ENCODE assay signal across 22 mouse cellular contexts in genomic region chr11:21528676-21529394, GRCm38 (mm10). TPM values are rescaled to one million over a fixed set of nuclear protein-coding genes. Genes with fewer than 3 reads are reported as not detected.
A peak's percentile ranks its signal among the peaks of the same experiment; 100 is the strongest.
DNase-seq lines count a peak whose midpoint lies in the region; ATAC-seq and TF ChIP-seq lines count a peak whose summit lies in the region.
"Had no signal": no experiment of that assay in that cellular context is flagged by ENCODE, and none has a peak within 500 bp of the region (broad histone marks: within the 10 kb centered on the region; RNA-seq: fewer than 3 reads in every experiment).

No protein-coding gene starts in this region.

- H3K9me3 ChIP-seq in forebrain, postnatal 0 days (ENCODE audit: low read length), result no peaks in the 10 kb centered on the region
- H3K9me3 ChIP-seq in forebrain, embryonic 10.5 days, result no peaks in the 10 kb centered on the region
- H3K9me3 ChIP-seq in kidney, embryonic 16.5 days (ENCODE audit: low read length), result no peaks in the 10 kb centered on the region
- H3K9me3 ChIP-seq: embryonic facial prominence, embryonic 13.5 days; forebrain, embryonic 15.5 days; heart, embryonic 10.5 days; hindbrain, embryonic 12.5 days had no signal

- no peaks in the 10 kb centered on the region for H3K27me3 ChIP-seq in forebrain, postnatal 0 days (ENCODE audit: insufficient read depth, low read length)
- no peaks in the 10 kb centered on the region for H3K27me3 ChIP-seq in forebrain, embryonic 10.5 days (ENCODE audit: poor library complexity, severe bottlenecking)
- H3K27me3 ChIP-seq in kidney, embryonic 16.5 days (ENCODE audit: insufficient read depth, low read length), result no peaks in the 10 kb centered on the region
- H3K27me3 ChIP-seq: embryonic facial prominence, embryonic 13.5 days; forebrain, embryonic 15.5 days; hindbrain, embryonic 12.5 days had no signal

- no peaks in the 10 kb centered on the region for H3K4me1 ChIP-seq in forebrain, postnatal 0 days (ENCODE audit: insufficient read depth)
- H3K4me1 ChIP-seq in forebrain, embryonic 10.5 days, result no peaks in the 10 kb centered on the region
- H3K4me1 ChIP-seq in kidney, embryonic 16.5 days (ENCODE audit: insufficient read depth, low read length), result 0 out of 2 replicates have a peak, but pooled peaks cover 3% of the 10 kb centered on the region
- H3K4me1 ChIP-seq: embryonic facial prominence, embryonic 13.5 days; forebrain, embryonic 15.5 days; heart, embryonic 10.5 days; hindbrain, embryonic 12.5 days had no signal

- no peak overlapping the region for H3K27ac ChIP-seq in forebrain, postnatal 0 days (ENCODE audit: low read depth, low read length)
- no peak overlapping the region for H3K27ac ChIP-seq in forebrain, embryonic 10.5 days
- H3K27ac ChIP-seq in kidney, embryonic 16.5 days (ENCODE audit: low read length), result 0 out of 2 replicates have a peak overlapping the region, but pooled peaks have one; percentile 43
- H3K27ac ChIP-seq: forebrain, embryonic 15.5 days; heart, embryonic 10.5 days; hindbrain, embryonic 12.5 days had no signal

- WGBS in forebrain, postnatal 0 days, result 52% methylated on average over 2 of the region's 2 CpGs
- WGBS in forebrain, embryonic 10.5 days, result 70% methylated on average over 2 of the region's 2 CpGs
- WGBS in kidney, embryonic 16.5 days, result 45% methylated on average over 2 of the region's 2 CpGs

- no peak overlapping the region for H3K9ac ChIP-seq in forebrain, postnatal 0 days
- H3K9ac ChIP-seq in kidney, embryonic 16.5 days (replicated peaks; ENCODE audit: low read length), result no peak overlapping the region
- H3K9ac ChIP-seq: embryonic facial prominence, embryonic 13.5 days; forebrain, embryonic 15.5 days; hindbrain, embryonic 12.5 days had no signal

- no peak overlapping the region for H3K4me2 ChIP-seq in forebrain, postnatal 0 days (ENCODE audit: low read depth)
- H3K4me2 ChIP-seq in kidney, embryonic 16.5 days (replicated peaks; ENCODE audit: low read depth, low read length), result no peak overlapping the region
- H3K4me2 ChIP-seq: embryonic facial prominence, embryonic 13.5 days; forebrain, embryonic 15.5 days; hindbrain, embryonic 12.5 days had no signal

- no peak overlapping the region for H3K4me3 ChIP-seq in forebrain, postnatal 0 days (ENCODE audit: low read depth, low read length)
- H3K4me3 ChIP-seq in forebrain, embryonic 10.5 days, result no peak overlapping the region
- no peak overlapping the region for H3K4me3 ChIP-seq in kidney, embryonic 16.5 days (ENCODE audit: low read length)
- H3K4me3 ChIP-seq: embryonic facial prominence, embryonic 13.5 days; forebrain, embryonic 15.5 days; heart, embryonic 10.5 days; hindbrain, embryonic 12.5 days had no signal

- peak; percentile 90 for ATAC-seq in forebrain, postnatal 0 days
- ATAC-seq in kidney, embryonic 16.5 days (ENCODE audit: low FRiP score, low TSS enrichment), result peak; percentile 86; the same call in 1 of the 2 replicates
- ATAC-seq: forebrain, embryonic 15.5 days; hindbrain, embryonic 16.5 days; inflammation-experienced regulatory T-cells, adult 6 months had no signal

- peak; percentile 56 for DNase-seq in forebrain, postnatal 0 days
- no peak for DNase-seq in forebrain, embryonic 10.5 days (ENCODE audit: extremely low spot score, low spot score)
- no peak for DNase-seq in kidney, adult 11 months
- peak; percentile 13 for DNase-seq in 3T3-L1 (ENCODE audit: low read depth, low spot score)
- DNase-seq in brain, adult 2 months (ENCODE audit: low read depth, low spot score), result peak; percentile 20
- DNase-seq in heart, adult 9 months (ENCODE audit: low spot score in 2 of 2), result no peak
- DNase-seq: adrenal gland, adult 8-10 months; adrenal gland, postnatal 36 days; cerebellum, adult 11 months; cerebellum, adult 9-10 months; cerebellum, postnatal 25 days; gastrocnemius, postnatal 36 days; heart, adult 11 months; heart, postnatal 10 days; heart, postnatal 4 days had no signal

- H3K36me3 ChIP-seq in forebrain, postnatal 0 days (ENCODE audit: insufficient read depth), result no peaks in the 10 kb centered on the region
- H3K36me3 ChIP-seq in forebrain, embryonic 10.5 days (replicated peaks), result no peaks in the 10 kb centered on the region
- no peaks in the 10 kb centered on the region for H3K36me3 ChIP-seq in kidney, embryonic 16.5 days (ENCODE audit: insufficient read depth, low read length)
- H3K36me3 ChIP-seq: embryonic facial prominence, embryonic 13.5 days; forebrain, embryonic 15.5 days; heart, embryonic 10.5 days; hindbrain, embryonic 12.5 days had no signal

- TF ChIP-seq CTCF in forebrain, postnatal 0 days (IDR thresholded peaks at IDR 0.05; ENCODE audit: low read depth), result no peak

RNA-seq across cellular contexts. Expression of gene Wdpcp, which starts 43.2 kb away (rescaled TPM):
- 17.9 and 18.1 TPM in 2 replicates for total RNA-seq in forebrain, postnatal 0 days (2014; rRNA removed)
- 7.0 and 12.0 TPM in 2 replicates for polyA plus RNA-seq in forebrain, postnatal 0 days (2015; fragmentation: Nextera tagmentation; extraction: Ambion mirVana)
- 11.4 and 11.9 TPM in 2 replicates for polyA plus RNA-seq in forebrain, embryonic 10.5 days (2016; fragmentation: Nextera tagmentation; extraction: Ambion mirVana)
- polyA plus RNA-seq in kidney, embryonic 16.5 days (2015; fragmentation: Nextera tagmentation; extraction: Ambion mirVana), result 13.4 and 14.5 TPM in 2 replicates

RNA-seq across cellular contexts. Expression of gene Mdh1, which starts 43.3 kb away (rescaled TPM):
- 291 and 392 TPM in 2 replicates for total RNA-seq in forebrain, postnatal 0 days (2014; rRNA removed)
- 557 and 565 TPM in 2 replicates for polyA plus RNA-seq in forebrain, postnatal 0 days (2015; fragmentation: Nextera tagmentation; extraction: Ambion mirVana)
- polyA plus RNA-seq in forebrain, embryonic 10.5 days (2016; fragmentation: Nextera tagmentation; extraction: Ambion mirVana), result 428 and 437 TPM in 2 replicates
- 810 and 870 TPM in 2 replicates for polyA plus RNA-seq in kidney, embryonic 16.5 days (2015; fragmentation: Nextera tagmentation; extraction: Ambion mirVana)

Comparison
In these comparisons a context has a peak if more than half of its experiments do, and no peak if none do; other contexts are left out.
1. DNase-seq: peak in forebrain, postnatal 0 days (single experiment), 3T3-L1 (single experiment) and brain, adult 2 months (single experiment); none in forebrain, embryonic 10.5 days (single experiment), kidney, adult 11 months (single experiment) and heart, adult 9 months (0 of 2).